Mouse (Mus musculus) urinary bladder, postnatal 14 days (tissue): ENCODE measurements around the gene Jak2.
A peak's percentile ranks its signal among the peaks of the same experiment; 100 is the strongest.

Experiments
- DNase-seq: peaks from one replicate; pipeline ENCODE4 v3.0.0; 2021; ENCODE audit warnings: low spot score

Gene Jak2

DNA sequence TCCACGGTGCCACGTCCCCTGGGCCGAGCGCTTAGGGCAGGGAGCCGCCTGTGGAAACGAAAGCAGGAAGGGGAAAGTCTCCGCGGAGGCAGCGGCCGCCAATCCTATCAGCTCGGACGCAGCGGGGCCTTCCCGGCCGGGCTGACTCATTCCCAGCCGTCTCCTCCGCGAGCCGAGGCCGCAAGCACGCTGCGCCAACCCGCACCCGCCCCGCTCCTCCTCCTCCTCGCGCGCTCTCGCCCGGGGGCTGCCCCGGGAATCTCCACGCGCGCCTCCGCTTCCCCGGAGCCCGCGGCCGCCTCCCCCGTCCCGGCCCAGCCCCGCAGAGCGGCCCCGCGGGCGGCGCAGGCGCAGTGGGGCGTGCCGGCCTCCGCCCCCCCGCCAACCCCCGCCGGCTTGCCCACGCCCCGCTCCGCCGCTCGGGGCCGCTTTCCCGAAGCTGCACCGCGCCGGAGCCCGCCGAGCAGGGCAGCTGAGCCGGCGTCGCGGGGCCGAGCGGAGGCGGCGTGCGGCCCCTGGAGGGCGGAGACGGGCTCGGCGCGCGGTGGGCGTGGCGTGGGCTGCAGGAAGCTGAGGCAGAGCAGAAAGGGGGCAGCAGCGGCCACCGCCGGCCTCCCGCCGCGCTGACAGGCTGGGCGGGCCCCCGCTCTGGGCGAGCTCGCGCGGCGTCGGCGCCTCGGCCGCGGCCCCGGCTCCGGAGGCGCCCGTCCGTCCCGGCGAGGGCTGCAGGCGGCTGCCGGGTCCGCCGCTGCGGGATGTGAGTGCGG, at the start of gene Jak2:
Gene Jak2, plus strand, starts transcription at position 638 of the 767 bp plus-strand sequence.
- peak; percentile 95 for DNase-seq

GRCm38 (mm10) chr19:29203337-29203736, 48.3 kb upstream of the Jak2 start:
- DNase-seq = no peak

DNA sequence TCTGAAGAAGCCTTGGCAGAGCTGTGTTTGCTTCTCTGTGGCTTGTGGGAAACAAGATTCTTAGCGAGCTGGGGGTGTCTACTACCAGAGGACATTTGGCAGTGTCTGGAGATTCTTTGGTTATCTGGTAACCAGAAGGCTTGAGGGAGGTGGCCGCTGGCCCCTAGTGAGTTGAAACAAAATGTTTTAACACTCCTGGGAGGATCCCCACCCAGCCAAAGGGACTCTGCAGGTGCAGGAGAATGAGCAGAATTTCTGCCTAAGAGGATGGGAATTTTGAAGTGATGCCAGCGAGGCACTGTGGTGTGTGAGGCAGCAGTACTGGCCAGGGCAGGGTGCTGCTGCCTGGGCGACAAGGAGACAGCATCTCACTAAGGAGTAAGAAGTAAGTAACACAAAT, 47.0 kb upstream of the Jak2 start:
- no peak for DNase-seq

DNA sequence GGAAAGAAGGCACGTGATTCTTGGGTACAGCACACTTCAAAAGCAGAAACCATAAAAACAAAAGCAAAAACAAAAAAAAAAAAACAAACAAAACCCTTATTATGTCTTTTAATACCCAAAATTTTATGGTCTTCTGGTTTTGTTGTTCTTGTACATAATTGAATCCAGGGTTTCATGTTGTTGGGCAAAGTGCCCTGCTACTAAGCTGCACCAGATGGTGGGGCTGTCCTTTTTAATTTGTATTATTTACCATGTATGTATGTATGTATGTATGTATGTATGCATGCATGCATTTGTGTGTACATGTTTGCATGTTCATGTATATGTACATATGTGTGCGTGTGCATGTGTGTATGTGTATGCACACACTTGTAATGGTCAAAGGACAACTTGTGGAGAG, 46.4 kb upstream of the Jak2 start:
- no peak for DNase-seq

GRCm38 (mm10) chr19:29209898-29210297, 41.7 kb upstream of the Jak2 start:
- DNase-seq = no peak

- DNase-seq = no peak
Observed at GRCm38 (mm10) chr19:29210319-29210718, 41.3 kb upstream of the Jak2 start.

DNA sequence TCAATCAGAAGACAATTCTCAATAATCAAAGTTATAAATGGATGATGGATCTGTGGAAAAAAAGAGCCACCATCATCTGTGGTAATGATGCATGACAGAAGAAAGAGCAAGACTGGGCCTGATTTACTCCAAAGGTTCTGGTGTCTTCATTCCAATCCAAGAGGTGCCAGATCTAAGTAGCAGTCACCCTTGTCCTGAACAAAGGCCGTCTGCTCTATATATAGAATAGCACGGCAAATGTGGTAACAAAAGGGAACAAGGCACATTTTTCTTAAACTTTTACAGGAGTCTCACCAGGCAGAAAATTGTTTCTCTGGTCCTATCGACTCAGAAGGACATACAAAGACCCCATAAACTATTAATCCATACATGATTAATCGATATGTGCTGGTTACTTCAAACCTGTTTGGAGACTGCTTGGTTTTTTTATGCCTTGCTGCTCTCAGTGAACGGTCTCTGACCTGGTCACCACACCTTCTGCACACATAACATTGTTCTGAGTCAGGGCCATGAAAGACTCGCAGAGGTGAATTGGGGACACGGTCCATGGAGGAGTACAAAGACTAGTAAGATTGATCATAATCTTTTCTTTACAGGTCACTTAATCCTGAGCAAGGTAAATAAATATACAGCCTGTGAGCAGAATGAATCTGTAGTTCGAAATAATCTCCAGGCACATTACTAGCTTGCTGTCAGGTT, 35.7 kb upstream of the Jak2 start:
- peak; percentile 51 for DNase-seq

DNA sequence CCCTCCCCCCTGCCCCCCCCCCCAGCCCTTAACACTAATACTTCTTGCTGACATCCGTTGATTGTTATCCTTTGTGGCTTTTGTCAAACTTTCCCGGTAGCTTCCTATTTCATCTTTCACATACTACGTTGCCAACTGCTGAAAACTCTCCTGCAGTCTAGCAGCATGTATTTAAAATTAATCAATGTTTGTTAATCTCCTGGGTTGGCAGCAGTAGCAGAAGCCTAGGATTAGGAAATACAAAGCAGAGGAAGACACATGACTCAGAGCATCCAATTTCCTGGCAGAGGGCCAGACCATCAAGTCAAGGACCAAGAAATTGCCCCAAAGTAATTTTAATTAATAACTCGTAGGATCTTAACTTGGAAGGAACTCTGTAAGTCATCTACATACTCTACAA, 29.8 kb upstream of the Jak2 start:
- no peak for DNase-seq

GRCm38 (mm10) chr19:29224968-29225367, 26.7 kb upstream of the Jak2 start:
- no peak for DNase-seq

- no peak for DNase-seq
Observed at GRCm38 (mm10) chr19:29226996-29227395, 24.6 kb upstream of the Jak2 start.

DNA sequence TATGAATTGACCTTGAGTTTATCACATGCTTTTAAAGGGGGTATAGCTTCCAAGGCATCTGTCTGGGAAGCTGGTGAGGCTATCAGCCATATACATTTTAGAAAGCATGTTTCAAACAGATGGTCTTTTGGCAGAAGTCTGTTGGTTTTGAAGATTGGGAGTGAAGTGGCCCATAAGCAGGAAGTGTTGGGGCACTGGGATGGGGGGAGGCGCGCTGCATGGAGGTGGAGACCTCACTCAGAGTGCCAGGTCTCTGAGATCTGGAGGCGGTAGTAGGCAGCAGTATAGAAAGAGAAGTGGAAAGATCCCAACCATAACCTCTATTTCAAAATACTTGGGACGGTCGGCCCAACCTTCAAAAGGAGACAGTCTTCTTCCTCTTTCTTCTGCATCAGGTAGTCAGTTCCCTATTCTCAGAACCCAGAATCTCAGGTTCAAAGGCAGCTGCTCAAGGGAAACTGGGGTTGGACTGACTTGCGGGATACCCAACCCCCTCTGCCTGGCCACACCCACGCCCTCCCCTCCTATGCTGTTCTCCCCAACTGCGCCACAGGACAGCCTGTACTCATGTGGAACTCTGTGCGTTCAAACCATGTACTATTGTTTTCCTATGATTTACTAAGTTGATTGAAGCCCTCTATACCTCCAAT, 23.6 kb upstream of the Jak2 start:
- no peak for DNase-seq

DNA sequence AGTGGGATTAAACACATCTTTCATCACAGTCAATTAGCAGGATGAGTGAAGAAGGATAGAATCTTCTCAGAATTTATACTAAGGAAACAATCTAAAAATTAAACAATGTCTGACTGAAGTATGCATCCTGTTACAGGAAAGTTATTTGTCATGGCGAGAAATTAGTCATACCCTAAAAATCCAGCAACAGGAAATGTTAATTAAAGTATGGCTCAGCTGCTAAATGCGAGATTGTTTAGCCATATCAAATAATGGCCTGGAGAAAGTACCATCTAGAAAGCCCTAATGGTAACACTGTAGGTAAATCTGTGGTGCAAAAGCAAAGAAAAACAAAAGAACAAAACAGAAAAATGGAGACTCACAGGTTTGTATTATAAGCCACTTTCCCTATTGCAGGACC, 22.6 kb upstream of the Jak2 start:
- no peak for DNase-seq

GRCm38 (mm10) chr19:29232738-29233137, 18.9 kb upstream of the Jak2 start:
- no peak for DNase-seq

DNA sequence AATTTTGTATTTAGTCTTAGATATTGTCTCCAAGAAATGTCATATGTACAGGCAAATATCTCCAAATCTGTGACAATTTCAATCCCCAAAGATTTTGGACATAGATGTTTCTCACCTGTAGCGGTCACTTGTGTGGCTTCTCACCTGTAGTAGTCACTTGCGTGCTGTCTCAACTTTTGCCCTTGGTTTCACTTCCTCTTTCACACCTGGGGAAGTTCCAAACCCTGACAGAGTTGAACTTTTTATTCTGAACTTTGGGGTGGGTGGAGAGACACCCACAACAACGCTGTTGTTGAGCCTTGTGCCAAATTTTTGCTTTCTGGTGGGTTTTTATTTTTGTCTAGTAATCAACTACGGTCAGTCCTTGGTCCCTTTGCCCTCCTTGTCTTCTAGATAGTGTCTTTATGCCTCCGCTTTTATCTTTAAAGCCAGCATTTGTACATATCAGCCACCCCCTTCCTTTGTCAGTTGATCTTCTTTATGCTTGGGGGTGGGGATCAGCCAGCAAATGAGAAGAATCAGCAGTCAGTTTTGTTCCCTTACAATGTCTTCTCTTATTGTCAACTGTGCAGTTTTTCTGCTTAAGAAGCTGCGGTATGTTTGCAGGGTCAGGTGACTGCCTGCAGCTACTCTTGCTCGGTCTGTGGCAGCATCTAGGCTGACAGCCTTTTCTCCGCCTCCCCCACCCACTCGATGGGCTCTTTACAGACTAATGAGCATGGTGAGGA, 14.8 kb upstream of the Jak2 start:
- DNase-seq = no peak

DNA sequence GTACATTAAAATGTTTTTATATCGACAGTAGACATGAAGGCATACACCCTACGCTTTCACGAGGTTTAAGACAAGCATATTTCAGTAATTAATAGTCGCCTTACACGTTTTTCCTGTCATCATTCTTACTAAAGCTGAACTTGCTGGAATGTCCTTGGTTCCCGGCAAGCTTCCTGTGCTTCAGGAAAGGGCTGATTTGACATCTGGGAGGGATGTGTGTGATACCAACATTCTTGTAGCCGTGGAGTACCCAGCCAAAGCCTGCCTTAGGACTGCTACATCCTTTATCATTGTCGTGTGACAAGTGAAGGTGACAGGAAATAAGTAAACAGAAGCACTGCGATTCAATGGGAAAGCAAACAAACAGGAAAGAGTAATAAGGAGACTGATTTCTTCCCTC, 13.5 kb upstream of the Jak2 start:
- no peak for DNase-seq

GRCm38 (mm10) chr19:29239513-29240235, 12.0 kb upstream of the Jak2 start:
- DNase-seq = no peak

GRCm38 (mm10) chr19:29240676-29241075, 11.0 kb upstream of the Jak2 start:
- no peak for DNase-seq

DNA sequence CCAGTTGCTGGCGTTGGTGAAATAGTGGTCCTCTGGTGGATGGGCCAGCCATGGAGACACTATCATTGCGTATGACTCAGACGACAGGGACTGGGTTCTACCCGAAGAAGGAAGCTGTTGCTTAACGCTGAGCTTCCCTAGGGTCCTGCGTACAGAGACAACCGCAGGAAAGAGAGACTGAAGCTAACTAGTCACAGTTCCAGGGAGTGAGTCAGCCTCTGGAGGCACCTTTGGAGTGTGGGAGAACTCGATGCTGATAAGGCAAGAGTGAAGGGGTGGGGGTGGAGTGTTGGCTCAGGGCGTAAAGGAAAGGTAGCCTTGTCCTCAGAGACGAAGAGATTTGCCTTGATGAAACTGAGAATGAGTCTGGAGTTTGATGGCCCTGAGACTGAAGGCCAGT, 10.0 kb upstream of the Jak2 start:
- no peak for DNase-seq

DNA sequence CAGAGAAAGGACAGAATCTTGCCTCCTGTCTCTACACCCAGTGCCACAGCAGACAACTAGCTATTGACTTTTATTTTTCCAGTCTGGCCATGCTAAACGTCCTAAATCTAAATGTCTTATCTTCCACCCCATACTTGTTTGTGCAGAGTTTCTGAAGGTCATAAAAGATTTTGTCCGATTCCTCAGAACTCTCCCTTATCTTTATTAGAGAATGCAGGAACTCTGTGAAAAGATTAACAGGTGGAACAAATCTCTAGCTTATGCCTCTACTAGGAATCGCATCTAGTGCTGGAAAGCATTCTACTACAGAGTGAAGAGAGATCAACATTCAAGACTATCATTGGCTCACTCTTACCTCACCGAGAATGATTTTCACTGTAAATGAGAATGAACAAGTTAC, 1.7 kb upstream of the Jak2 start:
- DNase-seq = no peak

GRCm38 (mm10) chr19:29251958-29252801, 552 bp downstream of the Jak2 start:
- DNase-seq = peak; percentile 32
